Mouse (Mus musculus): ENCODE results near the gene Chst8. TPM values are rescaled to one million over a fixed set of nuclear protein-coding genes. Genes with fewer than 3 reads are reported as not detected.

Chst8 gene
- polyA plus RNA-seq, 1 experiment from 2014 or later = 9.7 TPM

DNA sequence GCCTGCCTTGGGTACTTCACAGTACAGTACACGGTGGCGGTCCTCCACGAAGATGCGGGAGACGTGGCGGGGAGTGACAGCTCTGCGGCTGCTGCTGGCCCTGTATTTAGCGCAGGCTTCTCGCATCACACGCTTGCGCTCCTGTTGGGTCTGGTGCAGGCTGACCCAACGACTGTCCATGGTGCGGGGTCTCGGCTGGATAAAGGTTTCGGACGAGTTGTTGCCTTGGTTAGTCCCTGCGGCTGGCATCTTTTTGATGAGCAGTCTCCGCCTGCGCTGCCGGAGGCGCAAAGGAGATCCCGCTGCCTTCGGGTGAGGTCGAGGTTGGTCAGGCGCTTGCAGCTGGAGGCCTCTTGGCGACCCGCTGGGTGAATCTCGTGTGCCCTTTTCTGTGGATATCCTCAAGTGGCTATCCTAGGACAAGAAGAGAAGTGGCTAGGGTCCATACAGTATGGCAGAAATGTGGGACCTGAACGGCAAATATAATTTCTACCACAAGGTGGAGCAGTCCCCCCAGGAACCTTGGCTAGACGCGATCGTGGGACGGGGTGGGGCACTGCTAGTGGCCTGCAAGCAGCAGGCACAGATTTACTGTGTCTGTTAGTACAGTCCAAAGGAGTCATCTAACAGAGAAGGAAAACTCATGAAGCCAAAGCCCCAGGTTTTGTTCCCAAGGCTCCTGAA, 136.5 kb downstream of the Chst8 start:
- no peak overlapping the region for H3K27ac ChIP-seq
- H3K4me3 ChIP-seq = peak overlapping the region; percentile 33
- WGBS = 3% methylated on average over 33 of the region's 33 CpGs
- ATAC-seq = peak; percentile 60
- peaks cover 40% of the 10 kb centered on the region for H3K27me3 ChIP-seq
- peak overlapping the region; percentile 51 for H3K9ac ChIP-seq
- no peaks in the 10 kb centered on the region for H3K9me3 ChIP-seq (replicated peaks)
- H3K36me3 ChIP-seq (ENCODE audit: poor library complexity, severe bottlenecking) = no peaks in the 10 kb centered on the region
- peak overlapping the region; percentile 60 for H3K4me2 ChIP-seq
- peaks cover 24% of the 10 kb centered on the region for H3K4me1 ChIP-seq

DNA sequence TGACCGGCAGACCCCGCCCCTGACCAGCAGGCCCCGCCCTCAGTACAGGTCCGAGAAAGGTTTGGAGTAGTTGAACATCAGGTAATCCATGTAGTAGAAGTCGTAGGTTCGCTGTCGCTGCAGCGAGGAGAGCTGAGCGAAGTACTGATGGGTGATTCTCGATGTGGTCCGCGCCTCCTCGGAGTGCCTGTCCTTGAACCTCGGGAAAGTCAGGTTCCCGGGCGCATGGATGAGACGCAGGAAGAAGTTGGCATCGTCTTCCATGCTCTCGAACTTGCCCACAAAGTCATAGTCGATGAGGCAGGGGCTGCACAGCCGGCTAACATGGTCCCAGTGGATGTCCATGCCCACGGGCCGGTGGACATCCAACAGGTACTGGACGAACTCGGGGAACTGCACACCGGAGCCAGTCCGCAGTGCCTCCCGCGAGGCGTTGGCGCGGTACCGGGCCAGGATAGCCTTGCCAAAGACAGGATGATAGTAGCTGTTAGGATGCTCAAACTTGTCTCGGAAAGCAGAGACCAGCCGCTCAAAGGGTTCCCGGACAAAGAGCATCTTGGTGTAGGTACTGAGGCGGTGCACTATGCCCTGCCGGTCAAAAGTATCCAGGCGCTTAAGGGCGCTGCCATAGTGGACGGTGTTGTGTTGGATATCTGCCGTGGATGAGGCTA, 137.3 kb downstream of the Chst8 start:
- H3K9ac ChIP-seq = peak overlapping the region; percentile 51
- peaks cover 40% of the 10 kb centered on the region for H3K27me3 ChIP-seq
- H3K36me3 ChIP-seq (ENCODE audit: poor library complexity, severe bottlenecking) = no peaks in the 10 kb centered on the region
- 10% methylated on average over 42 of the region's 42 CpGs for WGBS
- peak overlapping the region; percentile 60 for H3K4me2 ChIP-seq
- H3K27ac ChIP-seq = no peak overlapping the region
- peak overlapping the region; percentile 33 for H3K4me3 ChIP-seq
- H3K9me3 ChIP-seq (replicated peaks) = no peaks in the 10 kb centered on the region
- no peak for ATAC-seq
- H3K4me1 ChIP-seq = peaks cover 17% of the 10 kb centered on the region

DNA sequence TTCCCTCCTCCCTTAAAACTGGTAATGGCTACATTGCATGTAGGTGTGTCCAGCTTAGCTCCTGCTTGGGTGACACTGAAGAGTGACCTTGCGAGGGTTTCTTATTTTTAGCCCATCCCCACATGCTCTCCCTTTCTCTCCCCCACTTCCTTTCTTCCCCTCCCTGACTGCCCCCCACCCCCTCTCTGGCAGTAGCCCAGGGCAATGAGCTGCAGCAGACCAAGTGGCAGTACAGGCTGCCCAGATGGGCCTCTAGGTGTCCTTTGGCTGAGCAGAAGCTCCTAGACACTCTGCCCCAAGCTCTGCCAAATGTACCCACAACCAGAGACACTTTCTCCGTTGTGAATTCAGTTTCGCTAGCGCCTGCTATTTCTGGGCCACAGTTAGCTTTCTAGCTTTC, 139.6 kb downstream of the Chst8 start:
- Histone ChIP-seq H3K4me2 (no peak overlapping the region), H3K36me3 (ENCODE audit: poor library complexity, severe bottlenecking) (no peaks in the 10 kb centered on the region), H3K27ac (no peak overlapping the region), H3K4me3 (no peak overlapping the region), H3K9ac (no peak overlapping the region), H3K9me3 (replicated peaks) (no peaks in the 10 kb centered on the region), H3K27me3 (peaks cover 36% of the 10 kb centered on the region), H3K4me1 (peaks cover 11% of the 10 kb centered on the region)
- 71% methylated on average over 4 of the region's 4 CpGs for WGBS
- ATAC-seq = no peak

DNA sequence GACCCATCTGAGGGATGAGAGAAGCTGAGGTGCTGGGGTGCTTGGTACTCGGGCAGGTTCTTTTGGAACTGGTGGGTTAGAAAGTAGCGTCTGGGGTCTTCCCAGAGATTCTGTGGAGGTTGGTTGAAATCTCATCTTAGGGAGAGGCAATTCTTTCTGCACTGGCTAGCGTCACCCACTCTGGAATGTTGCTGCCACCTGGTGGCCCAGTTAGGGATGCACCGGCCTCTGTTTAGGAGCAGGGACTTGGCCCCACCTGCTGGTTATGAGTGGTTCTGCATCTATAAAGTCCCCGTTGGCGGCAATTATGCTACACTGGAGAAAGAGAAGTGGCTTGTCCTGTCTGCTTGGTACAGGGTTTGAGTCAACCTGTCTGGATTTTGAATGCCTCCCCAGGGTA, 140.6 kb downstream of the Chst8 start:
- peak; percentile 84 for ATAC-seq
- Histone ChIP-seq H3K27ac (no peak overlapping the region), H3K36me3 (ENCODE audit: poor library complexity, severe bottlenecking) (no peaks in the 10 kb centered on the region), H3K4me3 (no peak overlapping the region), H3K9me3 (replicated peaks) (no peaks in the 10 kb centered on the region), H3K9ac (no peak overlapping the region), H3K4me2 (no peak overlapping the region), H3K4me1 (peaks cover 11% of the 10 kb centered on the region), H3K27me3 (peaks cover 36% of the 10 kb centered on the region)
- under 1% methylated on average over 6 of the region's 6 CpGs for WGBS

DNA sequence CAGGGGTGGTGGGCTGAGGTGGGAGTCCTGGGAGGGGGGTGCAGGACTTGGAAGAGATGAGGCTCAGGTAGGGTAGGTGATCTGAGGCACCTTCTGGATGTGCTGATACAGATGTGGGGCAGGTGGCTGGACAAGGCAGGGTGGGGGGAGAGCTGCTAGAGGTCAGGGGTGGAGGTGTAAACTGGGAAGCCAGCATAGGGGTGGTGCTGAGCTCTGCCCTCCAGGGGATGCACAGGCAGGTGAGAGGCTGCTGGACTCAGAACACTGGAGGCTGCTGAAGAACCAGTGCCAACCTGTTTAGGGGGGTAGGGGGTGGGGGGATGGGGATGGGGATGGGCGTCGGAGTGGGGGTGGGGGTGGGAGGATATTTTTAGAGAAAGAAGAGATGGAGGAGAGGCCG, 141.7 kb downstream of the Chst8 start:
- Histone ChIP-seq H3K36me3 (ENCODE audit: poor library complexity, severe bottlenecking) (no peaks in the 10 kb centered on the region), H3K27me3 (peaks cover 33% of the 10 kb centered on the region), H3K27ac (no peak overlapping the region), H3K4me2 (no peak overlapping the region), H3K9ac (no peak overlapping the region), H3K4me3 (no peak overlapping the region), H3K4me1 (peaks cover 9% of the 10 kb centered on the region), H3K9me3 (replicated peaks) (no peaks in the 10 kb centered on the region)
- WGBS = 78% methylated on average over 3 of the region's 3 CpGs
- ATAC-seq = no peak

DNA sequence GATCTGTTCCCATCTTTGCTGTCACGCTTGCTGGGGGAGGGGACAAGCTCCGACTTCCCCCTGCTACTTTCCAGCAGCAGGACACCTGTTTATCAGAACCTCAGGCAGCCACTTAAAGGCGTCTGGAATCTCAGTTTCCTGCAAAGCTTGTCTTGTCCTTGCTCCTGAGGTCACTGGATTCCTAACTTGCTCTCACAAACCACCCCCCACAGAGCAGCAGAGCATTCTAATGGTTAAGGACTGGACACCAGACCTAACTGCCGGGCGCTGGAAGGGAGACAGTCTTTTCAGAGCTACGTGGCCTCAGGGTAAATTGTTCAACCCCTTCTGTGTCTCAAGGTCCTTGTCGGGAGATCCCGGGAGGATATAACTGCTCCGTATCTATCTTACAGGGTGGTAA, 143.2 kb downstream of the Chst8 start:
- WGBS = 25% methylated on average over 9 of the region's 9 CpGs
- Histone ChIP-seq H3K36me3 (ENCODE audit: poor library complexity, severe bottlenecking) (no peaks in the 10 kb centered on the region), H3K9ac (no peak overlapping the region), H3K9me3 (replicated peaks) (no peaks in the 10 kb centered on the region), H3K4me1 (no peaks in the 10 kb centered on the region), H3K27me3 (peaks cover 19% of the 10 kb centered on the region), H3K4me3 (no peak overlapping the region), H3K27ac (no peak overlapping the region), H3K4me2 (no peak overlapping the region)
- ATAC-seq = no peak

DNA sequence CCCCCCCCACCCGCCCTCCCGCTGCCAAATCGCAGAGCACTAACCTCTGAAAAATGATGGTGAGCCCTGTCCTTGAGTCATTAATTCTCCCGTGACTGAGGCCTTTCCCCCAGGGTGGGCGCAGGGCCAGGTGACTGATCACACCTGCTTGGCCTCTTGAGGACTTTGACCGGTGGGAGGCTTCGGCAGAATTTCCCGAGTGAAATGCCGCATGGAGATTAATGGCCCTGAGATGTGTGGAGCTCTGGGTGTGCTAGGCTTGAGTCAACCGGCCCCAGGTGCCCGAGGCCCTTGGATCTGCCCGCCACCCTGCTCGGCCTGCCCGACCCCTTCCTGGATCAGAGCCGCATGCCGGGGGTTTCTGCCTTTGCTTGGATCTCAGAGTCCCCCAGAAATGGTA, 144.6 kb downstream of the Chst8 start:
- H3K9me3 ChIP-seq (replicated peaks) = no peaks in the 10 kb centered on the region
- 89% methylated on average over 16 of the region's 16 CpGs for WGBS

DNA sequence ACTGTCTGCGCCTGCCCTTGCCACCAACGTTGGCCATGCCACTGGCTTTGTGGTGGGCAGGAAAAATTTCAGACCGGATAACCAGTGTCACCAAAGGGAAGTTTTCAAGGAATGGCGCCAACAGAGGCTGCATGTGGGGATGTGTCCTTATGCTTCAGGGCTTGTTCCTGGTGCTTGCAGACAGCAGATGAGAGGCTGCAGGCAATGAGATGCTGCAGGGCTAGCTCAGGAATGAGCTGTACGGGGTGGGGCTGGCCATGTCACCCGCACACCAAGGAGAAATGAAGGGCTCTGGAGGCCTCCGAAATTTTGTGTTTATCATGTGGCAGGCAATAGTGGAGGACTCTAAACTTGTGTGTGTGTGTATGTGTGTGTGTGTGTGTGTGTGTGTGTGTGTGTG, 149.4 kb downstream of the Chst8 start:
- no peaks in the 10 kb centered on the region for H3K9me3 ChIP-seq (replicated peaks)
- H3K36me3 ChIP-seq (ENCODE audit: poor library complexity, severe bottlenecking) = no peaks in the 10 kb centered on the region
- H3K9ac ChIP-seq = no peak overlapping the region
- H3K27ac ChIP-seq = no peak overlapping the region
- H3K27me3 ChIP-seq = no peaks in the 10 kb centered on the region
- H3K4me1 ChIP-seq = peaks cover 8% of the 10 kb centered on the region
- H3K4me2 ChIP-seq = no peak overlapping the region
- no peak for ATAC-seq
- H3K4me3 ChIP-seq = no peak overlapping the region
- 47% methylated on average over 7 of the region's 7 CpGs for WGBS

More for the DNA sequence above, 144.6 kb downstream of the Chst8 start:
- no peak for ATAC-seq
- Histone ChIP-seq H3K36me3 (ENCODE audit: poor library complexity, severe bottlenecking) (no peaks in the 10 kb centered on the region), H3K4me3 (no peak overlapping the region), H3K4me2 (no peak overlapping the region), H3K9ac (no peak overlapping the region), H3K27me3 (peaks cover 4% of the 10 kb centered on the region), H3K4me1 (no peaks in the 10 kb centered on the region; the same call in 1 of the 2 replicates), H3K27ac (no peak overlapping the region)

DNA sequence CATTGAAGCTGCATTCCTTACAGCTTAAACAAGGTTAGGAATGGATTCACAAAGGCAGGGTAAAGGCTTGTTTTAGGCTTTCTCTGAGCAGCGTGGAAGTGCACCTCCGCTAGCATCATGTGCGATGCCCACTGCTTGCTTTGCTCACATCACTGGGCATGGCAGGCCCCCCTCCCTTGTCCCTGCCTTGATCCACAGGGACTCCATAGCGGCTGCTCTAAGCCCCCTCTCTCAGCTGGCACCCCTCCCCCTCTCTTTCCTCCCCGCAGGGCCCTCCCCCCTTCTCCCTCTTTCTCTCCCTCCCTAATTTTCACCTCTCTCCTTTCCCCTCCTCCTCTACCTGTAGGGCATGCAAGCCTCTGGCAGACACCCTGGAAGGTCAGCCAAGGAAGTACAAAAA, 150.3 kb downstream of the Chst8 start:
- 9% methylated on average over 5 of the region's 5 CpGs for WGBS
- Histone ChIP-seq H3K27me3 (no peaks in the 10 kb centered on the region), H3K4me2 (no peak overlapping the region), H3K36me3 (ENCODE audit: poor library complexity, severe bottlenecking) (no peaks in the 10 kb centered on the region), H3K9me3 (replicated peaks) (no peaks in the 10 kb centered on the region), H3K4me3 (no peak overlapping the region), H3K27ac (no peak overlapping the region), H3K4me1 (peaks cover 8% of the 10 kb centered on the region), H3K9ac (no peak overlapping the region)
- ATAC-seq = no peak

DNA sequence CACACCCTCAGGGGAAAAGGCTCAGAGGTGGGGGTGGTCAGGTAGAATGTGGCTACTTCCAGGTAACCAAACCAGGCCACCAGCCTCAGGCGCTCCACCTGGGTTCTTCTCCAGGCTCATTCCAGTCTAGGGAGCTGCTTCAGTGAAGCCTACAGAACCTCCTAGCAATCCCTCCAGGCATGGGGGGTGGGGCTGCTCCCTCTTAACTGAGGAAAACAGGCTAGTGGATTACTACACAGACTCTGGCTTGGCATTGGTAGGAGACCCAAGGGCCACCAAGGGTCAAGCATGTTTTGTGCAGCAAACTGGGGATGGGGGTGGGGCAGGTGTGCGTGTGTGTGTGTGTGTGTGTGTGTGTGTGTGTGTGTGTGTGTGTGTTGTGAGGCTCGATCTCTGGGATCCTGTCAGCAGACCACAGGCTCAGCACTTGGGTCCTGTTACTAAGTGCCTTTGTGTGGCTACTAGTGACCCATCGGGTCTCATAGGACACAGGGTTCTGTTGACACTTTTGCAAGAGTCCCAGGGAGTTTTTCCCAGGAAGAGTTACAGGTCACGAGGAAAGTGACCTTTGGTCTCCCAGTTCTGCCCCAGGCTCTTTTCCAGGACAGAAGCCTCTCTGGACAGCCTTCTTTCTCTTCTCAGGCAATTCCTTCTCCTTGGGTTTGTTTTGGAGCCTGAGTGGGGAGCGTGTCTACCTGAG, 153.0 kb downstream of the Chst8 start:
- Histone ChIP-seq H3K9me3 (replicated peaks) (no peaks in the 10 kb centered on the region), H3K9ac (no peak overlapping the region), H3K4me3 (no peak overlapping the region), H3K4me2 (no peak overlapping the region), H3K36me3 (ENCODE audit: poor library complexity, severe bottlenecking) (no peaks in the 10 kb centered on the region), H3K27me3 (no peaks in the 10 kb centered on the region), H3K27ac (no peak overlapping the region), H3K4me1 (peaks cover 14% of the 10 kb centered on the region)
- WGBS = 80% methylated on average over 5 of the region's 6 CpGs
- ATAC-seq = no peak

DNA sequence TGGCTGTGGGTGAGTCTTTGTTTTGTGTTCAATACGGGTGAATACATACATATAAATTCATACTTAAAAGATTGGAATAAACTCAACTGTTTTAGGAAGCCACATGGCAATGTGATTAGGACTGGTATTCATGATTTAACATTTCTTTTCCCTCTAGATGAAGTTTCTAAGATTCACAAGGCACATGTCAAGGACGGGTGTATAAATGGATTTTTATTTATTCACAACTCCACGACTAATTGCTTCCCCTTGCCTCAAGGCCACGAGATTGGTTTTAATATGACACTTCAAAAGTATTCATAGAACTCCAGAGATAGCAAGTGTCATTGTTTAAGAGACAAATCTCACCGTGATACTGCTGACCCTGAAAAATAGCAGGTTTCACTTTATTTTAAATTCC, 155.9 kb downstream of the Chst8 start, which contains the start of gene Kctd15:
Gene Kctd15, minus strand, starts transcription at position 101 of the 400 bp plus-strand sequence.
- H3K4me2 ChIP-seq = peak within 1 kb of the TSS; percentile 95
- no peaks in the 10 kb centered on the region for H3K9me3 ChIP-seq (replicated peaks)
- H3K9ac ChIP-seq = peak within 1 kb of the TSS; percentile 97
- no peaks in the 10 kb centered on the region for H3K27me3 ChIP-seq
- no peaks in the 10 kb centered on the region for H3K36me3 ChIP-seq (ENCODE audit: poor library complexity, severe bottlenecking)
- no peak for ATAC-seq
- 67% methylated on average over 5 of the region's 5 CpGs for WGBS
- peaks cover 21% of the 10 kb centered on the region for H3K4me1 ChIP-seq
- H3K4me3 ChIP-seq = peak within 1 kb of the TSS; percentile 84
- H3K27ac ChIP-seq = peak within 1 kb of the TSS; percentile 99
